Mouse (Mus musculus): ENCODE data around the gene Ror2.

DNA sequence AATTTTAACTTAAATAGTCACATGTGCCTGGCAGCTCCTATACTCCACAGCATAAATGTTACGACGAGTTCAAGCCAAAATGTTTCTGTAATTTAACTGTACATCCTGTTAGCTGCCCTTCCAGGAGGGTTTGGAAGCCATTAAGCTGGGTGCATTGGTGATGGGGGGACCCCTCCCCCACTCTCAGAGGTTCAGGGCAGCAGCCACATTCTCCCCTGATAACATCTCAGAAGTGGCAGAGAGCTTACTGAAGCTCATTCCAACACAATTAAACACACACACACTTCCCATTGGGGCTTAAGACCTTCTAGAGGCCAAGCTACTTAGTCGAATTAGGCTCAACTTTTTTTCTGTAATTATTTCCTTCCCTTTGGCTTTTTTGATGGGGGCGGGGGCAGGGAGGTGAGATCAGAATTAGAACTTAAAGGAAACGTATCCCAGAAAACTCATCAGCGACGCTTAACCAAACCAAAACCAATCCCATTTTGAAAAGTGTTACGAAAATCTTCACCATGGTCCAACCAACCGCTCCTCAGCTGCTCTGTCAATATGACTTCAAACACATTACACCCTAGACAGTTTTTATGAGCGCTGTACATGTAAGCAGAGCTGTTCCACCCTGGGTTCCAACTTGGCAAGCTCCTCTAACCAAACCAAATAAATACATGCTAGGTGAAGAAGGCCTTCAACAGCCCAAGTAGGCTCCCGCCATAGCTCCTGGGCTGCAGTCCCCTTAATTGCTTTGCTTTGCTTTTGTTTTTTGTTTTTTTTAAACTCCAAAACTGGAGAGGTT is 4.1 kb downstream of the Ror2 start:
- no peak for TF ChIP-seq GATA1 (IDR thresholded peaks at IDR 0.05; ENCODE audit: low read length)
- no peak for TF ChIP-seq TAL1 (IDR thresholded peaks at IDR 0.05; ENCODE audit: low read length)

All from erythroblast, embryonic 14.5 days (primary cell).